Mouse (Mus musculus) spleen, adult 2 months (tissue): ENCODE measurements around the gene Egfem1. TPM values are rescaled to one million over a fixed set of nuclear protein-coding genes. Genes with fewer than 3 reads are reported as not detected.

Experiments used
- DNase-seq, 2 experiments: peaks; one replicate each; pipeline versions ENCODE4 v3.0.0 to v3.0.0-alpha.2; 2012 to 2021; ENCODE audit warnings: low spot score in 2 of 2, low read depth in 1 of 2
- H3K27ac ChIP-seq: fragments of 200-500 bp; 2 replicates; pipeline ENCODE4 v1.5.1; 2012; ENCODE audit warnings: low read length, inconsistent platforms; ENCODE audit not compliant: insufficient read depth
- H3K27me3 ChIP-seq: fragments of 200-500 bp; 2 replicates; pipeline ENCODE4 v1.6.1; 2012; ENCODE audit warnings: mild to moderate bottlenecking, moderate library complexity, low read length, inconsistent platforms; ENCODE audit not compliant: control insufficient read depth, insufficient read depth
- H3K36me3 ChIP-seq: fragments of 200-500 bp; 2 replicates; pipeline ENCODE4 v1.6.1; 2012; ENCODE audit warnings: mild to moderate bottlenecking, low read length, inconsistent platforms; ENCODE audit not compliant: control insufficient read depth, insufficient read depth
- H3K4me1 ChIP-seq: fragments of 200-500 bp; 2 replicates; pipeline ENCODE4 v1.6.1; 2011; ENCODE audit warnings: inconsistent platforms; ENCODE audit not compliant: control insufficient read depth, insufficient read depth, insufficient read length
- H3K4me3 ChIP-seq: fragments of 200-500 bp; 2 replicates; pipeline ENCODE4 v1.5.1; 2011; ENCODE audit warnings: mild to moderate bottlenecking, inconsistent platforms; ENCODE audit not compliant: insufficient read depth, insufficient read length; ENCODE audit errors: extremely low read depth
- CTCF ChIP-seq: fragments of 200-500 bp; IDR thresholded peaks from 2 replicates; pipeline ENCODE4 v1.5.1; 2011; ENCODE audit warnings: mild to moderate bottlenecking, inconsistent platforms; ENCODE audit not compliant: insufficient read depth, insufficient read length, insufficient replicate concordance; ENCODE audit errors: extremely low read depth
- POLR2A ChIP-seq: fragments of 200-500 bp; IDR thresholded peaks from 2 replicates; pipeline ENCODE4 v1.6.1; 2011; ENCODE audit warnings: low read depth, low read length, inconsistent platforms
- WGBS: fragments of 180-500 bp; shearing (Covaris S2); methylation state at CpG from one replicate; pipeline ENCODE4 v1.1.7; 2018; 5-methylcytosine and 5-hydroxymethylcytosine counted together
- polyA plus RNA-seq: library from polyadenylated mRNA; depleted of rRNA; stranded (reverse); fragments of >200 nt; gene quantifications from 2 replicates; pipeline ENCODE4 v1.2.3, GENCODE M21; 2012

The Egfem1 gene
- polyA plus RNA-seq, 1 experiment = not detected

GRCm38 (mm10) chr3:29132054-29132931 is 50.5 kb downstream of the Egfem1 start:
- no peak for DNase-seq
- Histone ChIP-seq H3K4me1 (no peaks in the 10 kb centered on the region), H3K4me3 (no peak overlapping the region), H3K27me3 (no peaks in the 10 kb centered on the region), H3K36me3 (no peaks in the 10 kb centered on the region), H3K27ac (no peak overlapping the region)
- TF ChIP-seq CTCF (no peak), POLR2A (no peak)
- WGBS = 79% methylated on average over 2 of the region's 2 CpGs

- WGBS = 53% methylated on average over 11 of the region's 11 CpGs
Measured at GRCm38 (mm10) chr3:29134509-29134908, 52.7 kb downstream of the Egfem1 start.

GRCm38 (mm10) chr3:29135176-29136064 is 53.6 kb downstream of the Egfem1 start:
- Histone ChIP-seq H3K27ac (no peak overlapping the region), H3K27me3 (no peaks in the 10 kb centered on the region), H3K36me3 (no peaks in the 10 kb centered on the region), H3K4me1 (no peaks in the 10 kb centered on the region), H3K4me3 (no peak overlapping the region)
- 60% methylated on average over 9 of the region's 9 CpGs for WGBS
- TF ChIP-seq POLR2A (no peak), CTCF (no peak)
- no peak for DNase-seq

More at GRCm38 (mm10) chr3:29134509-29134908, 52.7 kb downstream of the Egfem1 start:
- no peak overlapping the region for H3K27ac ChIP-seq
- no peak for DNase-seq
- no peak overlapping the region for H3K4me3 ChIP-seq
- no peaks in the 10 kb centered on the region for H3K4me1 ChIP-seq
- H3K36me3 ChIP-seq = no peaks in the 10 kb centered on the region
- no peaks in the 10 kb centered on the region for H3K27me3 ChIP-seq
- no peak for TF ChIP-seq POLR2A
- no peak for TF ChIP-seq CTCF

- H3K4me3 ChIP-seq = no peak overlapping the region
- no peak for DNase-seq
- no peak overlapping the region for H3K27ac ChIP-seq
- no peaks in the 10 kb centered on the region for H3K36me3 ChIP-seq
- no peak for TF ChIP-seq CTCF
- TF ChIP-seq POLR2A = no peak
- no peaks in the 10 kb centered on the region for H3K4me1 ChIP-seq
- H3K27me3 ChIP-seq = no peaks in the 10 kb centered on the region
- WGBS = 66% methylated on average over 10 of the region's 10 CpGs
Measured at GRCm38 (mm10) chr3:29136065-29136955, 54.5 kb downstream of the Egfem1 start.

- no peaks in the 10 kb centered on the region for H3K27me3 ChIP-seq
- TF ChIP-seq CTCF (no peak), POLR2A (no peak)
- H3K36me3 ChIP-seq = no peaks in the 10 kb centered on the region
- no peak overlapping the region for H3K27ac ChIP-seq
- no peaks in the 10 kb centered on the region for H3K4me1 ChIP-seq
- no peak for DNase-seq
- 80% methylated on average over 4 of the region's 4 CpGs for WGBS
- no peak overlapping the region for H3K4me3 ChIP-seq
Measured at GRCm38 (mm10) chr3:29168401-29168800, 86.6 kb downstream of the Egfem1 start.

- no peak for TF ChIP-seq POLR2A
- TF ChIP-seq CTCF = no peak
- WGBS = 85% methylated on average over 4 of the region's 4 CpGs
- no peak for DNase-seq
Measured at GRCm38 (mm10) chr3:29169003-29169402, 87.2 kb downstream of the Egfem1 start.

More at GRCm38 (mm10) chr3:29169003-29169402, 87.2 kb downstream of the Egfem1 start:
- no peak overlapping the region for H3K27ac ChIP-seq
- no peak overlapping the region for H3K4me3 ChIP-seq
- no peaks in the 10 kb centered on the region for H3K27me3 ChIP-seq
- no peaks in the 10 kb centered on the region for H3K36me3 ChIP-seq
- H3K4me1 ChIP-seq = no peaks in the 10 kb centered on the region
